Mouse (Mus musculus): ENCODE measurements around the gene Ccnt2.
"Not testable (repeated sequence)": the region's sequence is repeated elsewhere in the genome, so short reads cannot be mapped to it uniquely, and the experiment has no call there.

Ccnt2 gene

GRCm38 (mm10) chr1:127773803-127774500 is at the start of gene Ccnt2:
TSS of gene Ccnt2 (plus strand) at chr1:127774164.
- peak; percentile 96 for DNase-seq (ENCODE audit: low spot score)

GRCm38 (mm10) chr1:127729096-127729495 is 44.9 kb upstream of the Ccnt2 start, which contains the start of gene Acmsd:
TSS of gene Acmsd (plus strand) at chr1:127729413.
- DNase-seq (ENCODE audit: low spot score) = no peak

- no peak for DNase-seq (ENCODE audit: low spot score)
Observed at GRCm38 (mm10) chr1:127731086-127731485, 42.9 kb upstream of the Ccnt2 start.

- no peak for DNase-seq (ENCODE audit: low spot score)
Observed at GRCm38 (mm10) chr1:127732435-127732834, 41.5 kb upstream of the Ccnt2 start.

GRCm38 (mm10) chr1:127732841-127733240 is 41.1 kb upstream of the Ccnt2 start:
- no peak for DNase-seq (ENCODE audit: low spot score)

GRCm38 (mm10) chr1:127735356-127735755 is 38.6 kb upstream of the Ccnt2 start:
- no peak for DNase-seq (ENCODE audit: low spot score)

GRCm38 (mm10) chr1:127750401-127751102 is 23.4 kb upstream of the Ccnt2 start:
- DNase-seq (ENCODE audit: low spot score) = no peak

- DNase-seq (ENCODE audit: low spot score) = no peak
Observed at GRCm38 (mm10) chr1:127755806-127756205, 18.2 kb upstream of the Ccnt2 start.

GRCm38 (mm10) chr1:127756331-127757163 is 17.4 kb upstream of the Ccnt2 start:
- no peak for DNase-seq (ENCODE audit: low spot score)

GRCm38 (mm10) chr1:127757164-127757545 is 16.8 kb upstream of the Ccnt2 start:
- not testable (repeated sequence) for DNase-seq (ENCODE audit: low spot score)

GRCm38 (mm10) chr1:127765468-127765867 is 8.5 kb upstream of the Ccnt2 start:
- no peak for DNase-seq (ENCODE audit: low spot score)

GRCm38 (mm10) chr1:127766741-127767140 is 7.2 kb upstream of the Ccnt2 start:
- no peak for DNase-seq (ENCODE audit: low spot score)

- no peak for DNase-seq (ENCODE audit: low spot score)
Observed at GRCm38 (mm10) chr1:127773198-127773802, 664 bp upstream of the Ccnt2 start.

GRCm38 (mm10) chr1:127774501-127774880 is 527 bp downstream of the Ccnt2 start:
- no peak for DNase-seq (ENCODE audit: low spot score)

- no peak for DNase-seq (ENCODE audit: low spot score)
Observed at GRCm38 (mm10) chr1:127775206-127775720, 1.3 kb downstream of the Ccnt2 start.

- no peak for DNase-seq (ENCODE audit: low spot score)
Observed at GRCm38 (mm10) chr1:127776246-127776645, 2.3 kb downstream of the Ccnt2 start.

- DNase-seq (ENCODE audit: low spot score) = no peak
Observed at GRCm38 (mm10) chr1:127778611-127779010, 4.6 kb downstream of the Ccnt2 start.

- no peak for DNase-seq (ENCODE audit: low spot score)
Observed at GRCm38 (mm10) chr1:127780142-127780541, 6.2 kb downstream of the Ccnt2 start.

GRCm38 (mm10) chr1:127780849-127781248 is 6.9 kb downstream of the Ccnt2 start:
- no peak for DNase-seq (ENCODE audit: low spot score)

GRCm38 (mm10) chr1:127783862-127784261 is 9.9 kb downstream of the Ccnt2 start:
- no peak for DNase-seq (ENCODE audit: low spot score)

GRCm38 (mm10) chr1:127785882-127786281 is 11.9 kb downstream of the Ccnt2 start:
- no peak for DNase-seq (ENCODE audit: low spot score)

- DNase-seq (ENCODE audit: low spot score) = no peak
Observed at GRCm38 (mm10) chr1:127788943-127789342, 15.0 kb downstream of the Ccnt2 start.
